Mouse (Mus musculus): ENCODE measurements around the gene LTO1.
A peak's percentile ranks its signal among the peaks of the same experiment; 100 is the strongest.

Gene LTO1

DNA sequence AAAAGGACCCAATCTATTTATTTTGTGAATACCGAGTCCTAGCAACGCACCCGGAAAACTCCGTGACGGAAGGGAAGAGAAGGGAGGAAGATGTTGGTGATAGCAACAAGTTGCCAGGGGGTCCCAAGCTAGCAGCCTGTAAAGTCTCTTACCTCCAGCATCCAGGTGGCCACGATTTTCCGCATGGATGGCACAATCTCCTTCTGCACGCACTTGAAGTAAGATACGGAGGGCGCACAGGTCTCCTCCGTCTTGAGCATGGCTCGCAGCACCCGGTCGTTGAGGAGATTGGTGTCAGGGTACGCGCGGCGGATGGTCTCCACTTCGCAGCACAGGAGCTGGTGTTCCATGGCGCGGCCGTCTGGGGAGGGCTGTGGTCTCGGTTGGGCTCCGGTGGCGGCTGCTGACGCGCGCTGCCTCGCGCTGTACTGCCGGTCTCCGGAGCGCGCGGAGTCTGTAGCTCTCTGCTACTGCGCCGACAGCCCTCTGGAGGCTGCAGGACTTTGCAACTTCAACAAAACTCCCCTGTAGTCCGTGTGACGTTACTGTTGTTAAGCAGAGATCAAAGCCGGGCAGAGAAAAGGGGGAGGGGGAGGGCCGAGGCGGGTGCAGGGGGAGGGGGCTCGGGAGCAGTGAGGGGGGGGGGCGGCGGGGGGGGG is 24.6 kb downstream of the LTO1 start, which contains the start of gene Ccnd1:
Ccnd1 (minus strand) TSS at position 582 of the 659 bp plus-strand sequence.
- peak; percentile 74 for DNase-seq (ENCODE audit: low read depth, low spot score)

DNA sequence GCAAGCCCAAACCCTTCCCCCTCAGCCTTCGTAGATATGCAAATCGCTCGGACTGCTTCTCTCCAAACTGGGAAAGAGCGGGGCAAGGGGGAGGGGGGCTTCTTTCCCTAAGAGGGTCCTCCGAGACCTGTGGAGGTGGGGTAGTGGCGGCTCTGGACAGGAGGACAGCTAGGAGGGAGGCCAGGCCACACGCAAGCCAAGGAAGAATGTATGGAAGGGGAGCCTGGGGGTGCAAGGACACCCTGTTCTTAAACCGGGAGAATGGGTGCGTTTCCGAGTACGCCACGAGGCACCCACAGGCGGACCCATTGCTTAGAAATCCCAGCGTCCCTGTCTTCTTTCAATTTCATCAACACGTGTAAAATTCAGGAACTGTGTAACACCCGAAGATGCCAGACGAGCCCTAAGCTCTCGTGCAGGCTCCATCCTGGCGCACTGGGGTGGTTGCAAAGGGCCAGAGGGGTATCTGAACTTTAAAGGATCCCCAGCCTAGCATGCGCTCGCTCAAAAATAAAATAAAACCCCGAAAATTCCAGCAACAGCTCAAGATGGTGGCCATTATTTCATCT is 25.2 kb downstream of the LTO1 start:
- DNase-seq (ENCODE audit: low read depth, low spot score), result no peak

DNA sequence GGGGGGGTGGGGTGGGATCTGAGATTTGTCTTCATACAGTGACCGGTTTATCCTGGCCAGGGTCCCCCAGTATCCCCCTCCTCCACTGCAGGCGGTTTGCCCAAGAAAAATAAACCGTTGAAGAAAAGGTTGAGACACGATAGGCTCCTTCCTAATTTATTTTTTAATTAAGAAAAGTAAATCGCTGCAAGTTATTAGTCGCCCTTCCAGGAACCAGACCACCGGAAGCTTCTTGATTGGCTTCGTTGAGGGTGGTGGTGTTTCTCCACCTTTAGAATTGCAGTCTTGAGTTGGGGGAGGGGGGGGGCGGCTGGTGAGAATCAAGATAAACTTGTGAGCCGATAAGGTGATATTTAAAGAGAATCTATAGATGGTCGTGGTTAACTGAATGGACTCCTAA is 25.7 kb downstream of the LTO1 start:
- no peak for DNase-seq (ENCODE audit: low read depth, low spot score)

DNA sequence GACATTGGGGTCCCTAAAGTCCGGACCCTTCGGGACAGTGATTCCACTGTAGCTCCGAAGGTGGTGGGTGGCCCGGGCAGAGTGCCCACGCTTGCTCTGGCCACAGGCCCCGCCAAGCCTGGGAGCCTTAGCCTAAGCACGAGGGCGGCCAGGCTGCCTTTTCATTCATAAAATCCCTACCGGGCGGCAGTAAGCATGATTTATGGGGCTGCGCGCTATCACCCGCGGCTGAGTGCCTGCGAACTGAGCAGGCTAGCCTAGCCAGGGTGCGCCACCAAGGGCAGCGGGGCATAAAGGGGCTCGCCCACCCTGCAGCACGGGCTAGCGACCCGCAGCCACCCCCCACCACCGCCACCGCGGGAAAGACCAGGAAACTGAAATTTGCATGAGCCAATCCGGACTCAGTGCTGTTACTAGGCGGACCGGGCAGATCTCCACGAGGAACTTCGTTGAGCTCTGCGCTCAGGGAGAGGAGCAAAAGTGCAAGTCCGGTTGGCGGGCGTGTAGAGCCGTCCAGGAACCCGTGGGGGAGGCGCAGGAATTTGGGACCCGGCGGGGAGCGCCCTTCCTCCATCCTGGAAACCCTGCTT is 26.4 kb downstream of the LTO1 start:
- DNase-seq (ENCODE audit: low read depth, low spot score), result peak; percentile 88

DNA sequence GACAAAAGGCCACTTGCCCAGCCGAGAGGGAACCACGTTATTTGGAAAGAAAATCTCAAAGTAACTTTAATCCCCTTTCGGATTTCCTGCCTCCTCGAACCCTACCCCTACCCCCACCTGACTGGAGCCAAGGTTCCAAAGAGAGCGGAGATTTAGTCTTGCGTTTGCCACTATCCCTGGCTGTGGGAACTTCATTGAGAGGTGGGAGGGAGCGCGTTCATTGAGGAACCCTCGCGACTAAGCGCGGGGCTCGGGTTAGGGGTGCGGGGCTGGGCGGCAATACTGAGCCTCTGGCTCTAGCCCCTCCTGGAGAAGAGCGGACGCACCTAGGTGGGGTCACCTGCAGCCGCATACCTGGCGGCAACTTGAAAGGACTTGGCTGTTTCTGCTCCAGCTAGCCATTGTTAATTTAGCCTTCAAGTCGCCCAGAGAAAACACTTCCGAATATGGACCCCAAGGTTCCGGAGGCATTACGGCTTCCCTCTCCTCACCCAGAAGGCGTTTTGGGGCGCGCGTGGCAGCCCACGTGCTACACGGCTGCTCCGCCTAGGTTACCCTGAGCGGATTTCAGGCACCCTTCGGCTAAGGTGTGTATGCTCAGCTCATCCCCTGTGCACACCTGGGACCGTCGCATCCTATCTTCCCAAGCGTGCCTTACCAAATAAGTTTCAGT is 27.3 kb downstream of the LTO1 start:
- DNase-seq (ENCODE audit: low read depth, low spot score), result peak; percentile 45

DNA sequence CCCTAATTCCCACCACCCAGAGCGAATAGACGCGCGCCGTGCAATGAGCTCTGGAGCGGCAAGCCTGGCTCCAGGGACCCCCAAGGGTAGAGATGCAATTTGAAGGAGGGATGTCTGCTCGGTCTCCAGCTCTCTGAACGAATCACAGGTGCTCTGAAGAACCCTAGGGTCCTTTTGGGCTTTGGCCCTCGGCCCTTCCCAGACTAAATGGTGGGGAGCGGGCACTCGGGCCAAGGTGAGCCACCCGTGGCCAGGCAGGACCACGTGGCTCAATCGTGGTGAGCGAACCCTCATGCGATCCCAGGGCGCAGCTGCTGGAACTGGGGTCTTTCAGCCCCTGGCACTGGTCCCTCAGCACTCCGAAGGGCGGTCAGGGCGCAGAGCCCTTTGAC is 27.8 kb downstream of the LTO1 start:
- DNase-seq (ENCODE audit: low read depth, low spot score), result no peak

DNA sequence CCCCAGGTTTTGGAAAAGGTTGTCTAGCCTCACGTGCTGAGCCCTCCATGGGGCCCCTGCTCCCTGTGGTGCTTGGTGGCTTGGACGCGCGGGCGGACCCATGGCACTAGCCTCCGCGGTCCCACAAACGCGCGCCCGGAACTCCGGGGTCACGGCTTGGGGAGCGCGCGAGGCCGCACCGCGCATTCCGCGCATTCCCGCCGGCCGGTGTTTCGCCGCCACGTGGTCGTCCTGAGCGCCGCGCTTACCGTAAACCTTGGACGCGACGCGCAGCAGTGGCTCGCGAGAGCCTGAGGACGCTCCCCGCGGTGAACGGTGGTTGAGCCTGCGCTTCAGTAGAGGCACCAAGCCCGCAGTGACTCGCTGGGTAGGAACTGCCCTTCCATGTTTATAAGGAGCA is 28.4 kb downstream of the LTO1 start:
- peak; percentile 79 for DNase-seq (ENCODE audit: low read depth, low spot score)

DNA sequence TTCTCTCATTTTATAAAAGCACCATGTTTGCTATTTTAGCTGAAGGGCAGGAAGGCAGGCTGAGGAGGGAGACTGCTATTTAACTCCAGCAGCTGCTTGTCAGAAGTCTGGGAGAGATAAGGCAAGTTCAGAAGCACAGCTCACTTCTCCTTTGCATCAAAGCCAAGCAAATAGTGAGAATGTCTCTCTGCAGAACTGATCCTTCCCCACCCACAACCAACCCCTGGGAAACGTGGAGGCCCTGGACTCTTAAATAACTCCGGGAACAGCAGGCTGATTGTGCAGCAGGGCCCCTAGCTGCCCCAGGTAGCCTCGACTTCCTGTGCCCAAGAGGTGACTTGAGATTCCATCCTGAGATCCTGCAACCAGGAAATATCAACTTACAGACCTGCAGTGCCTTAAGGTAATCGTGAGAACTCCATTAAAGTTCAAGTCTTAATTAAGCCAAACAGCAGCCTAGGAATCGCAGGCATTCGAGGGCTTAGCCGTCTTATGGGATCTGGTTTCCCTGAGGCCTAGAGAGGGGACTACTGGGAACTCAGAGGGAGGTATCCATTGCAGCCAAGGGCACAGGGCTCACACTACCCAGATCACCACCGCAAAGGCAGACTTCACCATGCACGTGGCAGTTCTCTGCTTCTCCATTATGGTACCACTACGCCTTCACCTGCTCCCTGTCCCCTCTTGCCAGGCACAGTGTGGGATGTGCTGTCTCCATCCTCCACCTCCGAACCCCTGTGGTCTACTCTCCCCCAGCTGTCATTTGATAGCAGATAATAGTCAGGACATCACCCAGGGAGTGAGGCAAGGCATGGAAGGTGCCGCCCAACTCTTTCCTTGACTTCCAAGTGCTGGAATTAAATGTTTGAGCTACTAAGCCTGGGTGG is 43.9 kb downstream of the LTO1 start:
- no peak for DNase-seq (ENCODE audit: low read depth, low spot score)

DNA sequence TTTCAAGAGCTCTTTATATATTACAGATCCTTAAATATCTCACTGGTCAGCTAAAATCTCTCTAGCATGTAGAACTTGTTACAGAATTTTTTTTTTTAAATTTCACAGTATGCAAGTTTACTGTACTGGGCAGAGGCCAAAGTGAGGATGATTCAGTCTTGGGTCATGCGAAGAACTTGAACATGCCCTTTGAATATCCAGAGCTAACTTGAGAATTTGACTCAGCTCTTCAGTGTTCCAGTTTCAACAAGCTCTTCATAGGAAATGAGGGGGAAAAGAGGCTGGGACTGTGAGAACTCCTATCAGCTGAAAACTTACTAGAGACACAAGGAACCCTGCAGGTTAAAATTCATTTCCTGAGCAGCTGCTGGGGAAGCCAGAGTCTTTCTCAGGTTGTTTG is 49.0 kb downstream of the LTO1 start:
- no peak for DNase-seq (ENCODE audit: low read depth, low spot score)

DNA sequence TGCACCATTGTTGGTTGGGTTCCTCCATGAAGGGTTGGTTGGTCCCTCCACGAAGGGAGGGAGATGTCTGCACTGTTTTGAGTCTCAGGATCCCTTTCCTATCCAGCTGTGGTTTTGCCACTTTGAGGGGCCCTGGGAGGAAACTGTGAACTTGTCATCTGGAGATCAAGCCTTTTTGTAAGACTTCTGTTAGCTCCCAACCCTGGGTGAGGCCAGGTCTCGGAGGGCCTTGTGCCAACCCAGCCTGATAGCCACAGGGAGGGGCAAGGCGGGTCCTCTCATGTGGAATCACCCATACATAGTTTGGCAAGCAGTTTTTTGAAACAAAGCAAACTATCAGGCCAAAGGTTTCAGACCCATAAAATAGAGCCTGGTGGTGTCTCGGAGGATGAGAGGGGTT is 49.4 kb downstream of the LTO1 start:
- no peak for DNase-seq (ENCODE audit: low read depth, low spot score)

DNA sequence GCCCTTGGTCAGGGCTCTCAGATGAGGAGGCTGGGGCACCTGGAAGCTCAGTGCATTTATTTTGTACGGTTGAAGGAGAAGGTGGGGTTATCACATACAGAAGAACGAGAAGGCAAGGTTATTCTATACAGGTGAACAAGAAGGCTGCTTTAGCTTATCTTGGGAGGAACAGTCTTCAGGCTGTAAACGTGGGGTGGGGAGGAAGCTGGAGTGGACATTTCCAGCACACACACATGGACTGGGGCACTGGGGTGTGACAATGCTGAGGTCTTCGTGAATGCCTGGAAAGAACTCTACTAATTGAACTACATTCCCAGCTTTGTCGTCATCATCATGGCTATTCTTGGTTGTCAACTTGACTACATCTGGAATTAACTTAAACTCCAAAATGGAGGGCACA is 51.0 kb downstream of the LTO1 start:
- DNase-seq (ENCODE audit: low read depth, low spot score), result no peak

DNA sequence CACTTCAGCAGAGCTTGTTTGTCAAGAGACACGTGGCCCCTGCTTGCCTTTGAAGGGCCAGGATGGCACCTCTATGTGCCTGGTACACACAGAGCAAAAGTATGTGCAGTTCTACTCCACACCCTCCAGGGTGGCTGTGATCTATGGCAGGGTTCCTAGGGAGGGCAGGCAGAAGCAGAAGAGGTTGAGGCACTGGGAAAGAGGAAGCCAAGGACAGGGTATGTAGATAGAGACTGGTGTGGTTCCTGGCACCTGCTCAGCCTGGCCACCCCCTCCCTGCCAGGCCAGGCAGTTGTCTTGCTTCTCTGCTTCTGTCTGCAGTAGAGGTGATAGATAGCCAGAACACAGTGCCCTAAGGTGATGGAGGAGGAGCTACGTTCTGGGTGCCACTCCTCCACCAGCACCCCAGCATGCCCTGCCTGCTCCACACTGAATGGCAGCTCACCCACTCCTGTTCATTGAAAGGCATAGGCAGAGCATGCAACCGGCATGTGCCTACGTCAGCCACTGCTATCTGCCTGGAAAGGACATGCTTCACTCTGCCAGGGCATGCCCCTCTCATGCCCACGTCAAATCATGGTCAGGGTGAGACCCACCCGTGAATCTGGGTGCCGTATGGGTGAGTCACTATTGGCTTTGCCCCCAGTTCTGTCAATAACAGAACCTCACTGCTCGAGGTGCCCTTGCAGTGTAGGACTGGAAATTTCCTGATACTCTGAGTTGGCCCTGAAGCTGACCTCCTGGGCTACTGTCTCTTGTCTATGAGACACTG is 56.3 kb downstream of the LTO1 start:
- no peak for DNase-seq (ENCODE audit: low read depth, low spot score)

DNA sequence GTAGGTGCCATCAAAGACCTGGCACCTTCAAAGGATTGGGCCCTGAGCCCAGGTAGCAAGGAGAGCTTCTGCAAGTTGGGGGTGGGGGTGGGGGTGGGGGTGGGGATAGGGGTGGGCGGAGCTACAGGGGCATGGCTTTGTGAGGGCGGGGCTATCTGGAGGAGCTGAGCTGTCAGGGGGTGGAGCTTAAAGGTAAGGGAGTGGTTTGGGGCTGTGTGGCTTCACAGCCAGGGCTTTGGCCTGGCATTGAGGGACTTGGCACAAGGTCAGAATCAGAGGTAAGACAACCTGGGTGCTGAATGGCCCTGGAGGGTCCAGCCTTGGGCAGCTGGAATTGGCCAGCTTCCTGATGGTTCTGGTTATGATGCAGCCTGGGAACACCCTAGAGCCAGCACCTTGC is 56.9 kb downstream of the LTO1 start:
- no peak for DNase-seq (ENCODE audit: low read depth, low spot score)

DNA sequence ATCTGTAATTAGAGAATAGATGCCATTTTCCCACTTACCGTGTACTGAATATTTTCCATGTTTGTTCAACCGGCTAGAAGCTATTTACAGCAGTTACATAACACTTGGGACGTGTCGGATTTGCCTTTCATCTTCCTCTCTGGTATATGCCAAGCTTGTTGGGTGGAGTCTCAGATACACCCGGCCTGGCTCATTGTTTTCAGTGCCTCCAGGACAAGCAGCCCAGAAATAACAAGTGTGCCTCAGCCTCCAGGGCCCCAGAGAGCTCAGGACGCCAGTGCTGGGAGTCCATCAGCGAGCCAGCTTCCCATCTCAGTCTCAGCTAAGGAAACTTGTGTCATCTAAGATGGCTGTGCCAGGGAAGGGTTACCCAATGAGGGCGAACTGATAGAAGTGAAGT is 58.6 kb downstream of the LTO1 start:
- no peak for DNase-seq (ENCODE audit: low read depth, low spot score)

DNA sequence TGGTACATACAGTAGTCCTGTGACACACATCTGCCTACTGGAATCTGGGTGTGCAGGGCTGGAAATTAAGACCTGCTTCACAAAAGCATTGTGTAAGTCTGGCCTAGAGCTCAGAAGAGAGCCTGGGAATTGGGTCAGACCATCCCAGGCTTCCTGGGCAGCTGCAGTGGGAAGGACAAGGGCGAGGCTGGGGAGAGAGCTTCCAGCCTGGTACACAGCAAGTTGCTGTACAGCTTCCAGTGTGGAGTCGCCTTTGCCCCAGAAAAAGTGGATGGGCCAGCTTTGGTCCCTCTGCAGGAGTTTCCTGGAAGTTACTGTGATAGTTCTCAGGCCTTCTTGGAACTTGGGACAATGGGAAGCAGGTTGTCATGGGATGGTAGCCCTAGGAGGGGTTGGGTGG is 62.2 kb downstream of the LTO1 start:
- DNase-seq (ENCODE audit: low read depth, low spot score), result no peak

DNA sequence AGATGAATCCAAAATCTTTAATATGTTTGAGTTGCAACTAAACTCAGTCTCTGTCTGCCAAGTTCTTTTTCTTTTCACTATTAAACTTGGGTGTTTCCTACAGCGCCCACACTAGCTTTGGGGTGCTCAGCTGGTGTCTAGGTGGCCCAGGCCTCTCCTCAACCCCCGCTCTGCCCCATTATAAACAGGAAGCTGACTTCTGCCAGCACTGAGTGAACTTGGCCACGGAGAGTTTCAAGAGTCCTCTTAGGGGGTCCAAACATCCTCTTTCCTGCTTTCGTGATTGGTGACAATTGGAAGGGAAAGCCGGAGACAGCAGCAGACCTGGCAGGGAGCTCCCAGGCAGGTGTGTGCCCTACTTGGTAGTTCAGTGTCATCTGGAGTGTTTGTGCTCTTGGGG is 64.9 kb downstream of the LTO1 start:
- DNase-seq (ENCODE audit: low read depth, low spot score), result no peak

All from embryo, embryonic 11.5 days (tissue).